Mouse (Mus musculus) spleen, adult 18-20 months (tissue): ENCODE results near the gene Entpd5.

Experiments
- DNase-seq, 2 experiments: peaks; one replicate each; pipeline ENCODE4 v3.0.0; 2022; ENCODE audit warnings: mixed read lengths in 2 of 2

Entpd5 gene

DNA sequence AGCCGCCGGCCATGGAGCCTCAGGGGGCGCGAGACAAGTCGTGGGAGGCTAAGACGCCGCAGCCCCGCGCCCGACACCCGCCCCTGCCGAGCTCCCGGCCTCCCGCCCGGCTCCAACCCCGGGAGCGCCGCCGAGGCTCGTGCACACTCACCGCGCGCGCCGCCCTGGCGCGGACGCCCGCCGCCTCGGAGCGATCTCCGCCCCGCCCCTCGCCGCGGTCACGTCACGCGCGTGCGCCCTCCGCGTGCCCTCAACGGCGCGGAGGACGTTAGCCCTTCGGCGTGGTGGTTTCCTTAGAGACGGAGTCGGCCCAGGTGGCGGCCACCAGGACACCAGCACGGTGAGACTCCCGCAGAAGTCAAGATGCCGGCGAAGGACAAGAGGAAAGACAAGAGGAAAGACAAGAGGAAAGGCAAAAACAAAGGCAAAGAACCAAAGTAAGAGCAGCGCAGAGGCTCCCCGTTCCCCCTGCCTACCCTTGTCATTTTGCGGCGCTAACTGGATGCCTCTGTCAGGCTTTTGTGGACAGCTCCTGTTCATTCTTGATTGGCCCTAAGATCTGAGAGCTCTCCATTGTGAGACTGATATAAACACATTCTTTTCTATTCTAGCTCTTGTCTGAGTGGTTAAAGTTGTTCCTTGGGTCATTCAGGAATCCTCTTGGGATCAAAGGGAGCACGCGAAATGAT is at the start of gene Entpd5, which contains the start of gene Bbof1:
Gene Entpd5, minus strand, starts transcription at position 211 of the 689 bp plus-strand sequence.
Gene Bbof1, plus strand, starts transcription at position 253 of the 689 bp plus-strand sequence.
- peak; percentile 80 to 93 for DNase-seq

DNA sequence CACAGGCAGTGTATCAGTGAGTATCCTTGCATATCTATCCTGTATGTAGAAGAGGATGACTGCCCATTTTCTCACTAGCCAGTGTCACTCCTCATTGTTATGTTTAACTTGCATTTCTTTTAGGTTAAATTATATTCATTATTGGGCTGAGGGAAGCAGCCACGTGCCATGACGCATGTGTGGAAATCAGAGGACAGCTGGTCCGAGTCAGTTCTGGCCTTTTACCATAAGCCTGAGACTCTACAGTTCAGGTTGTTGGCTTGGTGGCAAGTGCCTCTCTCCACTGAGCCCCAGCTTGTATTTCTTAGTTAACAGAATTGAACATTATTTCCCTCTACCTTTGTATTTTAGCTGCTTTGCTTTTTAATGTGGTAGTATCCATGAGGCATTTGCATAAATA is 48.1 kb upstream of the Entpd5 start:
- no peak for DNase-seq

DNA sequence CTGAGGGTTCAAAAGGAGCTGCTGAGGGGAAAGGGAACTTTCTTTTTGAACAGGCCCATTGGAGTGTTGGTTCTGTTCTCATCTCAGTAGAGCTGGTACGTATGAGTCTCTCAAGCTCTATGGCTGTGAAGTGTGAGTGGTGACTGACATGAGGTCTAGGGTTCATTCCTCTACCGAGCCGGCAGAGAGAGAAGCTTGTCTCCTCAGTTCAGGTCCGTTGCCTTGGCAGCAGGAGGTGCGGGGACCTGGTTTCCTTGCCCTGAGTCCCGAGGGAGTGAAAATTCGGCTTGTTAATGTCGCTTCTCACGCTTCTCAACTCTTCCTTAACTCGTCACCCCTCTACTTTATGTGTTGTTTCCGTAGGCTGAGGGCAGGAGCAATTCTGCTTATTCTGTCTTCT is 43.0 kb upstream of the Entpd5 start:
- peak in 1 of 2 experiments; percentile 6 for DNase-seq

DNA sequence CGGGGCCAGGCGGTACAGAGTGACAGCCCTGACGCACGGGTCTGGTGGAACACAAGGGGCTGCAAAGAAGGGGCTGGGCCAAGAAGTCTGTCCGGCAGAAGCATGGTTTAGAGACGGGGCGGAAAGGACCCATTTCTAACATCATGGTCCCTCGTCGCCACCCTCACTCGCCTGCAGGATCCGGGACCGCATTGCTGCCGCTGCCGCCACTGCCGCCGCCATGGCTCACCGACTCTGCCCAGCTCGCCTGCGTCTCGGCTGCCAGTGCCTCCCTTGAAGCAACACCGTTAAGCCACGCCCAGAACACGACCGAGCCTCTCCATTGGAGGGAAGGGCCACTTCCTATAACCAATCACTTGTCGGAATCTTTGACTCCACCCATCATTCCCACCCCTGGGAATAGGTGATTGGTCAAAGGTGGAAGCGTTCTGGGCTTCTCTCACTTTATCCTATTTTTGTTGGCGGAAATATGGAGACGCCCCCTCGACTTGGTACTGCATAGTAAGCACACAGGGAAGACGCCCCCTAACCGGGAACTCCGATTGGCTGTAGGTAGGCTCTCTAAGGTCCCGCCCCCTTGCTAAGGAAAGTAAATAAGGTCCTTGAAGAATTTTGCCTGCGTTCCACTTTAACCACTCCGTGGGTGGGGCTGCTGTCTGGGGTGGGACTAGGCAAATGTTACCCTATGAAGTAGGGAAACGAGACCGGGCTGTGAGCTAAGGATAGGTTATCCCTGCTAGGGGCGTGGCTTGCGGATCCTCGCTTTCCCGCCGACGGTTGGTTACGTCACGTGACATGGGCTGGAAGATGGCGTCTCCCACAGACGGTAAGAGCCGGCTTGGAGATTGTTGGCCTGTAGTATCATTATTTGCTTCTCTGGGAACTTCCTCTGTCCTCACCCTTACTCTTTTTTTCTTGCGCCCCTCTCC is 42.2 kb upstream of the Entpd5 start, which contains the start of the genes Aldh6a1 and Lin52:
Gene Aldh6a1, minus strand, starts transcription at position 287 of the 929 bp plus-strand sequence.
Gene Lin52, plus strand, starts transcription at position 705 of the 929 bp plus-strand sequence.
- peak; percentile 89 to 90 for DNase-seq

DNA sequence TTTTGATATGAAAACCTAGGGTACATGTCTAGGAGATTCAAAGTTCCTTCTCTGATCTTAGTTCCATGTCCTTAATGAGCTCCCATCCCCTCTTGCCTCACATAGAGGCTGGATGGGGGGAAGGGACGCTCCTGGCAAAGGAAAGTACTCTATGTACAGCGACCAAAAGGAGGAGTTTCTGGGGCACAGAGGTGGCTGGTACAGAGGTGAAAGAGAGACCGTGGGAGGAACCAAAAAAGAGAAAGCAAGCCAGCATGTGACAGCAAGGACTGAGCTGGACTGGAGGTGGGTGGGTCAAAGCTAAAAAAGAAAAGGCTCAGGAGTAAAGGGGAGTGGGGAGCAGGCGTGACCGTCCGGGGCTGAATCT is 41.5 kb upstream of the Entpd5 start:
- no peak for DNase-seq

DNA sequence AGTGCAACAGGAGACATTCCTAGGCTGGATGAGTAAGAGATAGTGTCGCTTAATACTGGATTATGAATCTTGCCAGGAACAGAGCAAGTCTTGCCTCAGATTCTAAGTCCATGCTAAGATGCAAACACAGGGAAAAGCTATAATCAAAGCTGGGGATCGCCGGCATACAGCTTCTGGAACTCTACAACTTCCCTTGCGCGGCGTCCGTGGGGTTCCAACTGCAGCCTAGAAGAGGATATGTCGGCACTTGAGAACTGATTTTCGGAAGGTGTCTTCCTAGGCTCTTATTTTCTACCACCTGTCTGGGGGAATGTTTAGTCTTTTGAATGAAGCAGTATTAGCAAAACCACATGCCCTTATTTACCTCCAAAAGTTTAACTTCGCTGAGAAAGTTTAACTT is 41.1 kb upstream of the Entpd5 start:
- no peak for DNase-seq

DNA sequence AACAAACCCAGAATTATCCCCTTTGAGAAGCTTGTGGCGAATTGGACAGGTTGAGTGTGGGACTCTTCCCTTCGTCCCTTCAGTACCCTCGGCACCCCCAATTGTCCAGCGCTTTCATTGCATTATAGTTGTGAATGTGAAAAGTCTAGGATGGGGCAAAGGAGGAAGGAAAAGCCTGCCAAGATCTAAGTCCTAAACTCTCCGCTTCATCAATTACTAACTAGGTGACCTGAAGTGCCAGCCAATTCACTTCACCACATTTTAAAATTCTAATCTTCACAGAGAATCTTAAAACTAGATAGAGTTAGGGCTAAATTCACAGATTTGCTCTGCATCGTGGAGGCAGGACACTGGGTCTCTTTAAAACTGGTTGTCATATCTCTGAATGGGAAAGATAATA is 39.4 kb upstream of the Entpd5 start:
- no peak for DNase-seq

DNA sequence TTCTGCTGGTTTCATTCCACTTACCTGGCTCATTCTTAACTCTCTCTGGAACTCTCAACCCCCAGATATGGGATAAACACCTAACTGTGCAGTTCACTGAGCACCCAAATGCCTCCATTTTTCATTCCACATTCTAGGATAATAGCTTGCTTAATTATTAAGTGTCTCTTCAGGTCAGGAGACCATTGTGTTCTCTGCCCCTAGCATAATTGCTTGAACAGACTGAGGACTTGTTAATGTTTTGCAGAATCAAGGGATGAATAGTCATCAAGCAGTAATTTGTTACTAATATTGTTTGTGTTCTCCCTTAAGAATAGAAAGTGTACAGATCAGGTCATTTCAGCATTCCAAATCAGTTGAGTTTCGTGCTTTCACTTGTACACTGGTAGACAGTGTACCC is 38.6 kb upstream of the Entpd5 start:
- DNase-seq, result no peak

DNA sequence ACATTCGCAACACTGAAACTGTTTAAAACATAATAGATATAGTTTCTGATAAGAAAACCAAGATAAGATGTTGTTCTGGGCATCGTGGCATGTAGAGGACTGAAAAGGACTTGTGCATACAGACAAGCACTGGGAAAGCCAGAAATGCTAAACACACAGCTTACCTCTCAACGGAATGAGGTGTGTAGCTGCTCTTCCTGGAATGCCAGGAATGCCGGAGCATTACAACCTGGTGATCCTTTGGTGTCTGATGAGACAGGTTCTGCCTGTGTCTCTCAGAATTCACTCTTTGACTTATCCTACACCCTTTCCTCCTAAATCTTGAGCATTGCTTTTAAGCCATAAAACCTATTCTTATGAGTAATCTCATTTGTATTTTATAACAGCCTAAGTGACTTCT is 33.7 kb upstream of the Entpd5 start:
- no peak for DNase-seq

DNA sequence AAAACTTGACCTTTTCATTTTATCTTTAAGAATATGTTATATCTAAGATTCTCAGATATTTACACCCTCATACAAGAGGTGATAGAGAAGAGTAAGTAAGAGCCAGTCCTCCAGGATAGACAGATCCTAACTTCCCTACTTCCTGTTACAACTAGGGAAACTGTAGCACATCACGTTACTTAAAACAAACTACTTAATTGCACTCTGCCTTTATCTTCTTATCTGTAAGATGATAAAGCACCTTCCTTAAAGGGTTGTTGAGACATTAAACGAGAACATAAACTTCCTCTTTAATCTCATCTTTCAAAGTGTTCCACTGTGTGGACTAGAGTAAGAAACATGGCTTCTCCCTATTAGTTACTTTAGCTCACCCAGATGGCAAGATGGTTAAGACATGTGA is 29.9 kb upstream of the Entpd5 start:
- DNase-seq, result no peak

DNA sequence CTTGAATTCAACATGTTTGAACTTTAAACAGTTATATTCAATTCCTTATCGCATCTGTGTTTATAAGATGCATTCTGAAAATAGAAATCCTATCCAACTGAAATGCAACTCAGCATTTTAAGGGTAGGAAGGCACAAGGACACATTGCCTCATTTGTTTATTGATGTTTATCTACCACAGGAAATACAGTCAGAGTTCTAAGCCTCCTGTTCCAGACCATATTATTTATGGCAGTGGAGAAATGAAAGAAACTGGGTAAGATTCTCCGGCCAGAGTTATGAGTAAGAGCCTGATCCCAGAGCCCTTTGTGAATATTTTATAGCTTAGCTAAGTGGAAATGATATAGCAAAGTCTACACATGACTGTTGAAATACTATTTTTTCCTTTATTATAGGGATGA is 21.0 kb upstream of the Entpd5 start:
- no peak for DNase-seq

DNA sequence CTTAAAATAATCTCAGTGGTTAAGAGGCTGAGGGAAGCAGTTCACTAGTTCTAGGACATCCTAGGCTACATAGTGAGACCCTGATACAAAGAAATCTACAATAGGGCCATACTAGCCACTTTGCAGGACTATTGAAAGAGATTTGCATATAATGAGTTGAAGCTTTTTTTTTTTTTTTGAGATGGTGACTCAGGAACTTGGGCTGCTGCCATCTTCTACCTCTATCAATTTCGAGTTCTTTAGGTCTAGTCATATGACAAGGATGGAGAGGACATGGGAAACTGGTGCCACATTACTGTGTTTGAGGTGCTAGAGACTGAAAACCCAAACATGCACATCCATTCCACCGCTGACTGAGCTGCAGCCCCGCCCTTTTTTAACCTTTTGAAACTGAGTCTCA is 15.2 kb upstream of the Entpd5 start:
- DNase-seq, result no peak

DNA sequence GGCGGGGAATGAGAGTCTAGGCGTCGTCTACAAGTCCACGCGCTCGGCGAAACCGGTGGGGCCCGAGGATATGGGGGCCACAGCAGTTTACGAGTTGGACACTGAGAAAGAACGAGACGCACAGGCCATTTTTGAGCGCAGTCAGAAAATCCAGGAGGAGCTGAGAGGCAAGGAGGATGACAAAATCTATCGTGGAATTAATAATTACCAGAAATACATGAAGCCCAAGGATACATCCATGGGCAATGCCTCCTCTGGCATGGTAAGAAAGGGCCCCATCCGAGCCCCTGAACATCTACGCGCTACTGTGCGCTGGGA is 8.7 kb upstream of the Entpd5 start:
- no peak for DNase-seq

DNA sequence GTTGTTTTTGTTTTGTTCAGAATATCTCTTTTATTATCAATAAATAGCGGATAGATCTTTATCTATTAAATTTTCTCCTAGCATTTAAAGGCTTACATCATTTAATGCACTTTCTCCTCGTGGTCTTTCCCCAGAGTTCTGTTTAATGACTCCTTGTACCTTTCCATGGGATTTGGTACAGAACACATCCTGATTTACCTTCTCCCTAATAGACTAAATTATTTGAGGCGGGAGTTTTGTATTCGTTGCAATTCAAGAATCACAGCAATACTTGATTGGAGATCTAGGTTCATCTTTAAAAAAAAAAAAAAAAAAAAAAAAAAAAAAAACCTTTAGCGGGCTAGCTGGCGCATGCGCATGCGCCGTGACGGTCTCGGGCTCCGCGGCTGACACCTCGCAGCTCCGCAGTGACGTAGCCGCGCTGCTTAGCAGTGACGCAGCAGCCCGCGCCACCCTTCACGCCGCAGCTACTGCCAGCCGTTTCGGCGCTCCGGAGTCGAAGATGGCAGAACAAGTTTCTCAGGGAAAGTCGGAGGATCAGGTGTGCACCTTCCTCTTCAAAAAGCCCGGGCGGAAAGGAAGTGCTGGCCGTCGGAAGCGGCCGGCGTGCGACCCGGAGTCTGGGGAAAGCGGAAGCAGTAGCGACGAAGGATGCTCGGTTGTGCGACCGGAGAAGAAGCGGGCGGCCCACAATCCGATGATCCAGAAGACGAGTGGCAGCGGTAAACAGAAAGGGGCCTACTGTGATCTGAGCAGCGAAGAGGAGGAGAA is 8.2 kb upstream of the Entpd5 start, which contains the start of gene Rnf113a2:
Gene Rnf113a2, plus strand, starts transcription at position 363 of the 771 bp plus-strand sequence.
- DNase-seq, result peak; percentile 76 to 77

DNA sequence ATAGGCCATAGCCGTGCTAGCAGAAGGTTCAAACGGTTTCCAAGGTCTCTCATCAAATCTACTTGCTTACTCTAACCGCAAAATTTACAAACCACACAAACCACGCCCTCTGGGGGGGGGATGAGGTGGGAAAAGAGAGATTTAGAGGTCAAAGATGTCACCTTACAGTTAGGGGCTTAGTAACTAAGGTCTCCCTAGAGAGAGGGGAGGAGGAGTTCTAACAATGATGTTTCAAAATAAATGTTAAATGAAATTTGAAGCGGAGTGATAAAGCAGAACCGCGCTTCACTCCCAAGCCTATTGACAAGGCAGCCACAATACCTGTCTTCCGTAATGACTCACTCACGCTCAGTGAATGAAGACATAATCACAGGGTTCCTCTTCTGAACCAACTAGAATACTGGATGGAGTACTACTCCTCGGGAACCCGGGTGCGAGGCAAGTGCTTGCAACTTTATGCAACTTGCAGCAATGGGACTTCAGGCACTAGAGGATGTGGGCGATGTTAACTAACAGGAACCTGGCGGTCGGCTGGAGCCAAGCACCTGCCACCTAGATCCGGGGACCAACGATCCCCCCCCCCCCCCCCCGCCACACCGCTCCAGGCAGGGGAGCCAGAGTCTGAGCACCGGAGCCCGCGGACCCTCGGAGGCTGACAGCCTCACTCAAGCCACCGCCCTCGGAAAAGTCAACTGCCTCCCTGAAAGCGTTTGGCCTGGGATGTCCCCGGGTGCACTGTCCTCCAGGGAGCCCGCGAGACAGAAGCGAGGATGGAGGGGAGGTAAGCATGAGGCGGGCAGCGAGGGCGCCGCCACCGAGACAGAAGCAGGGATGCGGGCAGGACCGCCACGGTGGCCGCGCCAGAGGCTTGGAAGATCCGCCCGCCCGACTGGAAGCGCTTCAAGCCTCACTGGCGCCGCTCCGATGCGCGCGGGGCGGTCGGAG is 683 bp downstream of the Entpd5 start:
- peak; percentile 45 to 72 for DNase-seq

DNA sequence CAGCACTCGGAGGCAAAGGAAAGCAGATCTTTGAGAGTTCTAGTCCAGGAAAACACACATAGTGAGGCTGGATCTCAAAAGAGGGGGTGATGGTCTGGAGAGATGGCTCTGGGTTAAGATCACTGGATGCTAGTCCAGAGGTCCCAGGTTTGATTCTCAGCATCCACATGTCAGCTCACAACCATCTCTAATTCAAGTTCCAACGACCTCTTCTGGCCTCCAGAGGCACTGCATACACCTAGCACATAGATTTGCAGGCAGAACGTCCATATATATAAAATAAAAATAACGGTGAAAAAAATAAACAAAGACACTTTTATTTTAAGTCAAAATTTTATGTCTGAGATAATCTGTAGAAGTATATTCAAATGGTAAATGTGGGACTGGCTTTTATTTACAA is 1.6 kb downstream of the Entpd5 start:
- DNase-seq, result no peak

DNA sequence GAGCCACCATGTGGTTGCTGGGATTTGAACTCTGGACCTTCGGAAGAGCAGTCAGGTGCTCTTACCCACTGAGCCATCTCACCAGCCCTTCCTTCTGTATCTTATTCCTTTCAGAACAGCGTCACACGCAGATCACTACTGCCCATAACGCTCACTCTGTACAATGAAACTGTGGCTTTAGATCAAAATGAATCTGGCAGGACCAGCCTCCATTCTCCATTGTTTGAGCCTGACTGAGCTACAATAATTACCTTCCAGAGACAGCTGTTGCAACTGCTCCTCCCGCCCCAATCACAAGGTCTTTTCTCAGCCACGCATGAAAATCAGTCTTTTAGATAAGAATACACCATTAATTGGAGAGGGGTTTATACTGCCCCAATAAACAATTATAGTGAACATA is 4.3 kb downstream of the Entpd5 start:
- DNase-seq, result no peak

DNA sequence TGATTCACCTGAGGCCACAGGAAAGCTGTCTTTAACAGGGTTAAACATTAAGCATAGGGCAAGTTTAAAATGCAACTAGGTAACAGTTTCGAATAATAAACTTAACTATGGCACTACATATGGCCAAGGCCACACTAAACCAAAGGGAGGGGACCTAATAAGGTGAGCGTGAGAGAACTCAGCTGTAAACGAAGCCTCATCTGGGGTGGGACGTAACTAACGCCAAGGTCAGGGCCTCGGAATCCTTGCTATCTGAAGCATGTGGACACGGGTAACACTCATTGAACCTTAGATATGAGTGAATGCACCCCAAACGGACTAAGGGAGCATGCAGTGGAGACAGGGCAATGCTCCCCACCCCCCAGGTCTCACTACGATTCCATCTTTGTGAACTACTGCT is 5.9 kb downstream of the Entpd5 start:
- DNase-seq, result no peak

DNA sequence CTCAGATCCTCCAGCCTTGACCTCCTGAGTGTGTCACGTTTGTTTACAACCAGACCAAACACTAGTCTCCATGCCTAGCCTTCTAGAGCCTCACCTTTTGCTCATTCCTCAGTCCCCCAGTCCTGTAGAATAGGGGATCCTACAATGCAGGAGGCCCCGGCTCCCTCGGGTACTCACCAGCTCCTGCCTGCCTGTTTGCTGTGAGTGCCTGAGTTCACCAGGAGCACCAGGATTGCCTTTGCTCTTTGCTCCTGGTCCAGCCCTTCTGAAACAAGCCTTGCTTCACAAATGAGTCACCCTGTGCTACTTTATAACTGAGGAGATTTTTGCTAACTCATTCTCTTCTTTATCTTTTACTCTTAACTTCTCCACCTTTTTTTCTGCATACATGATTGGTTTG is 8.2 kb downstream of the Entpd5 start:
- DNase-seq, result no peak

DNA sequence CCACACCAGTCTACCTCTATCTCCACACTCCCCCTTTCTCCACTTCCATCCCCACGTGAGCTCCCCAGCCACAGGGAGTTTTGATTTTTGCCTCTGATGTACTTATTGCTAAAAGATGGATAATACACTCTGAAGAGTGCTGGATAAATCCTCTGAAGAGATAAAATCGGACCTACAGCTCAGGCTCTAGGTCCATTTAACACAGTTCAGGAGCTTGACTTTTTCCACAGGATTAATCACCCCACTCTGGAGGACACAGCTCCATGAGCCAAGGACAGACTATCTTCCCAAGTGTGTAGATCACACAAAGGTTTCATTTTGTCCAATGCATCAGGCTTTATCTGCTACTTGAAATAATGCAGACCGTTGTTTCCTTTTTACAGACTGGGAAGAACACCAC is 8.8 kb downstream of the Entpd5 start:
- no peak for DNase-seq

DNA sequence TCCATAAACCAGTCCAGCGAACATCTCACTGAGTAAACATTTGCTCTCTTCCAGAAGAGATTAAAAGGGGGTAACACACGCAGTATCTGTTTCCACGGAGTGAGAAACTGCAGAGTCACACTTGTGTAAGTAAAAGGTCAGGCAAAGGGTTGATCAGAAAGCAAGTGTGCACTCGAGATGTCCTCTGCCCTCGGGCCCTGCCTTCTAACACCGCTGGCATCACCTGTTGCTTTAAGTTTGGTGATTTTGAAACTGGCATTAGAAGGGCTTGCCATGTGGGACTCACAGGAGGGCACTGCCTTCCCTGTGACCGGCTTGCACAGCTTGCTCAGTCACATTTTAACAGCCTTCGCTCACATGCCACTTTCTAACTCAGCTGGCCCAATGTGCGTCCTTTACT is 9.2 kb downstream of the Entpd5 start:
- DNase-seq, result no peak

DNA sequence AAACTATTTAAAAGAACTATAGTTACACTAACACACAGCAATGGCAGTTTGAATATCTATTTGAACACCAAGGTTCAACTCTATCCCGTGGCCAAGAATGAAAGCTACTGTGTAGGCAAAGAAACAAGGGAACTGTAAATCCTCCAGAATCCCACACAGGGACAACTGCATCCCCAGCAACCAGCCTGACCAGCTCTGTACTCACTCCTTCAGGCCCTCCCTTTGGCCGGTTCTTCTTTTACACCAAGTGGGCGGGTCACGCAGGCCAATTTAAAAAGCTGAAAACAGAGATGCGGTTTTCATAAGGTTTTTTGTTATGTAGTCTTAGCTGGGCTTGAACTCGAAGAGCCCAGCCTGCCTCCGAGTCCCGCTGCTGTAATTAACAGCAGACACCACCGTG is 9.7 kb downstream of the Entpd5 start:
- no peak for DNase-seq
